Mouse (Mus musculus): Measurements from ENCODE around the gene Trappc10. TPM values are rescaled to one million over a fixed set of nuclear protein-coding genes. Genes with fewer than 3 reads are reported as not detected.

Gene Trappc10
- polyA plus RNA-seq, 1 experiment: 96.0 TPM

DNA sequence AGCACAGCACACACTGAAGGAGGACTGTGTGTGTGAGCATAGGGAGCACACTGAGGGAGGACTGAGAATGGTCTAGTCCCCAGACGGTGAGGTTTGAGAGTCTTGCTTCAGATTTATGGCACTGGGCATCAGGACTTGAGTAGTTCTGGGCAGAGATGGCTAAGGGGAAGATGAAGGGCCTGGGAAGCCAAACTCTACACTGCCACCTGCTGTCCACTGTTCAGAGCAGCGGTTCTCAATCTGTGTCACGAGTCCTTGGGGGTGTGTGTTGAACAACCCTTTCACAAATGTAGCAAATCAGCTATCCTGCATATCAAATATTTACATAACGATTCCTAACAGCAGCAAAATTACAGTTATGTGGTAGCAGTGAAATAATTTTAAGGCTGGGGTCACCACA is 80.5 kb downstream of the Trappc10 start:
- Histone ChIP-seq H3K4me1 (replicated peaks; ENCODE audit: control insufficient read depth, insufficient read depth, low read length) (peaks cover 31% of the 10 kb centered on the region), H3K4me3 (ENCODE audit: control insufficient read depth, insufficient read depth, low read length) (no peak overlapping the region), H3K36me3 (ENCODE audit: control insufficient read depth, insufficient read depth, low read length) (no peaks in the 10 kb centered on the region), H3K27ac (ENCODE audit: control insufficient read depth, insufficient read depth, low read length) (no peak overlapping the region), H3K27me3 (ENCODE audit: control insufficient read depth, insufficient read depth, low read length) (no peaks in the 10 kb centered on the region)
- no peak for TF ChIP-seq POLR2A (IDR thresholded peaks at IDR 0.05; ENCODE audit: control insufficient read depth, extremely low read depth, insufficient read depth, low read length, poor library complexity)
- no peak for TF ChIP-seq CTCF (IDR thresholded peaks at IDR 0.05; ENCODE audit: borderline replicate concordance, control insufficient read depth, extremely low read depth, insufficient read depth, low read length, poor library complexity)
- peak; percentile 71 for DNase-seq
- WGBS: 25% methylated on average over 4 of the region's 4 CpGs

DNA sequence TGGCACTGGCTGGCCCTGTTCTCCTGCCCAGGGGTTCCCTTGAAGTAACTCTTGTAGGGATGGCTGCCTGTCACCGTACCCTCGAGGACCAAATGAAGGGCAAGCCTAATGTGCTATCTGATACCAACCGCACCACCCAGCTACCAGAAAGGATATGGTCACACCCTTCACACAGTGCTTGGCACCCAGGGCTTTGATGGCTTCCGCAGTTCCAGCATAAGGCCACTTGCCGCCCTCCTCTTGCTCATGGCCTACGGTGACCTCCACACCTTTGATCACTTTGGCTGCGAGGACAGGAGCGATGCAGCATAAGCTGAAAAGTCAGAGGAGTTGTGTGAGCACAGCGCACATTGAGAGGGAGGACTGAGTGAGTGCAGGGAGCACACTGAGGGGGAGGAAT is 81.2 kb downstream of the Trappc10 start:
- no peak overlapping the region for H3K27ac ChIP-seq (ENCODE audit: control insufficient read depth, insufficient read depth, low read length)
- H3K4me1 ChIP-seq (replicated peaks; ENCODE audit: control insufficient read depth, insufficient read depth, low read length): peaks cover 26% of the 10 kb centered on the region
- H3K27me3 ChIP-seq (ENCODE audit: control insufficient read depth, insufficient read depth, low read length): no peaks in the 10 kb centered on the region
- WGBS: 95% methylated on average over 9 of the region's 9 CpGs
- no peak overlapping the region for H3K4me3 ChIP-seq (ENCODE audit: control insufficient read depth, insufficient read depth, low read length)
- H3K36me3 ChIP-seq (ENCODE audit: control insufficient read depth, insufficient read depth, low read length): no peaks in the 10 kb centered on the region
- no peak for DNase-seq
- TF ChIP-seq CTCF (IDR thresholded peaks at IDR 0.05; ENCODE audit: borderline replicate concordance, control insufficient read depth, extremely low read depth, insufficient read depth, low read length, poor library complexity) (no peak), POLR2A (IDR thresholded peaks at IDR 0.05; ENCODE audit: control insufficient read depth, extremely low read depth, insufficient read depth, low read length, poor library complexity) (no peak)

DNA sequence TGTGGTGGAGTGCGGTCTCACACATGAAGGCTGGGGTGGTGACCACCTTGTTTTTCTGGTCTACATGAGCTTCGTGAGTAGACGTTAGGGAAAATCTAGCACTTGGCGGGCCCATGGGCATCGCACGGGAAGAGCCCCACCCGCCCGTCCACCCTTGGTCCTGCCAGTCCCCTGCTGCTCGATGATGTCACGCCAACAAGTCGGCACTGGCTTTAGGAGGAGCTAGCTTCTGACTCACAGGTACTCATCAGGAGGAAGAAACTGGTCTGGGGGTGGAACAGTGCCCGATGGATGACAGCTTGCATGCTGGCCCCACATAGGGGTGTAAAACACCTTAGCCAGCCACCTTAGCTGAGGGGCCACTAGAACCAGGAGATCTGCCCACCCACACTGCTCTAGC is 81.8 kb downstream of the Trappc10 start:
- Histone ChIP-seq H3K4me1 (replicated peaks; ENCODE audit: control insufficient read depth, insufficient read depth, low read length) (peaks cover 26% of the 10 kb centered on the region), H3K4me3 (ENCODE audit: control insufficient read depth, insufficient read depth, low read length) (no peak overlapping the region), H3K27me3 (ENCODE audit: control insufficient read depth, insufficient read depth, low read length) (no peaks in the 10 kb centered on the region), H3K27ac (ENCODE audit: control insufficient read depth, insufficient read depth, low read length) (no peak overlapping the region), H3K36me3 (ENCODE audit: control insufficient read depth, insufficient read depth, low read length) (no peaks in the 10 kb centered on the region)
- DNase-seq: no peak
- no peak for TF ChIP-seq CTCF (IDR thresholded peaks at IDR 0.05; ENCODE audit: borderline replicate concordance, control insufficient read depth, extremely low read depth, insufficient read depth, low read length, poor library complexity)
- TF ChIP-seq POLR2A (IDR thresholded peaks at IDR 0.05; ENCODE audit: control insufficient read depth, extremely low read depth, insufficient read depth, low read length, poor library complexity): no peak
- WGBS: 98% methylated on average over 12 of the region's 12 CpGs

DNA sequence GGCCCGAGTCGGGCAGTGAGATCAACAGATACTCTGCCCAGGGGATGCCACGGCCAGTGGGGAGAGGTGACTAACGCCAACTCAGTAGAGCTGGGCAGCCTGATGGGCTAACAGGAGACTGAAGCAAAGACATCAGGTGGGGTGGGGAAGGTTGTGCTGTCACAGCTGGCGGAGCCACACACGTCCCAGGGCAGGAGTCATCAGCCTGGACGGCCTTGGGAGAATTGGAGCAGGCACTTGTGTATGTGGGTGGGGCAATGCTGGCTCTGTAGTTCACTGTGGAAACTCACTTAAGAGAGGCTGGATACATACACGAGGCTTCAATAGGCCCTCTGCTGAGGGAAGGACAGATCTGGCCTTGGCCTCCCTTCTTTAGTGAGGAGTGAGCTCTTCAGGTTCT is 83.3 kb downstream of the Trappc10 start:
- Histone ChIP-seq H3K27ac (ENCODE audit: control insufficient read depth, insufficient read depth, low read length) (peak overlapping the region; percentile 64), H3K4me3 (ENCODE audit: control insufficient read depth, insufficient read depth, low read length) (no peak overlapping the region), H3K4me1 (replicated peaks; ENCODE audit: control insufficient read depth, insufficient read depth, low read length) (peaks cover 26% of the 10 kb centered on the region), H3K36me3 (ENCODE audit: control insufficient read depth, insufficient read depth, low read length) (no peaks in the 10 kb centered on the region), H3K27me3 (ENCODE audit: control insufficient read depth, insufficient read depth, low read length) (no peaks in the 10 kb centered on the region)
- TF ChIP-seq POLR2A (IDR thresholded peaks at IDR 0.05; ENCODE audit: control insufficient read depth, extremely low read depth, insufficient read depth, low read length, poor library complexity): no peak
- TF ChIP-seq CTCF (IDR thresholded peaks at IDR 0.05; ENCODE audit: borderline replicate concordance, control insufficient read depth, extremely low read depth, insufficient read depth, low read length, poor library complexity): no peak
- DNase-seq: no peak
- WGBS: 40% methylated on average over 8 of the region's 8 CpGs

DNA sequence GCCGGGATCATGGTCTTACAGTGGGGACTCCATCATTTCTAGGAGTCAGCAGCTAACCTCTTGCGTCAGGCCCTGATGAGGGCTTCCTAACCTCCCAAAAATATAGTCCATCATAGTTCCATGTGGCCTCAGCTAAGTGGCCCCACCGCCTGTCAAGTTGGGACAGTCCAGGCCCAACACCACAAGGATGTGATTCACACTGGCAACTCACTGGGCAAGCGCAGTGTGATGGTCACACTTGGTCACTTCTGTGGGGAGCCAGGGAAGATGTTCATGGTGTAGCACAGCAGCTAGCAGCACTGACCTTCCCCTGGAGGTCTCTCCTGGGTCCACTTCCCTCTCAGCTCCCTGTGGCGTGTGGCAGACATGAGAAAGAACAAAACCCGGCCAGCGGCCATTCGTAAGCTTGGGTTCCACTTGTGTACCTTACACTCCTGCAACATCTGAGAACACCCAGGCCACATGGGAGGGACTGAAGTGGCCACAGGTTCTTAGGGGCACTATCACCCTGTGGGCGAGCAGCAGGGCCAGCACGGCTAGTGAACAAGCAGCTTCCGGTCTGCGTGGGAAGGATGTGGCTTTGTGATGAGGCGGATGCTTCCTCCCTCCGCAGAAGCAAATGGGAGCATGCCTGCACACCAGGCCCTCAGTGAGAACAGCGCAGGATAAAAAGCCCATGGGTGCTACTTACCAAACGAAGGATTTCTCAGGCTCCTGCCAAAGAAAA is 83.9 kb downstream of the Trappc10 start:
- H3K36me3 ChIP-seq (ENCODE audit: control insufficient read depth, insufficient read depth, low read length): no peaks in the 10 kb centered on the region
- H3K4me1 ChIP-seq (replicated peaks; ENCODE audit: control insufficient read depth, insufficient read depth, low read length): peaks cover 26% of the 10 kb centered on the region
- H3K27me3 ChIP-seq (ENCODE audit: control insufficient read depth, insufficient read depth, low read length): no peaks in the 10 kb centered on the region
- peak overlapping the region; percentile 64 for H3K27ac ChIP-seq (ENCODE audit: control insufficient read depth, insufficient read depth, low read length)
- WGBS: 31% methylated on average over 16 of the region's 16 CpGs
- peak; percentile 73 for DNase-seq
- TF ChIP-seq CTCF (IDR thresholded peaks at IDR 0.05; ENCODE audit: borderline replicate concordance, control insufficient read depth, extremely low read depth, insufficient read depth, low read length, poor library complexity) (no peak), POLR2A (IDR thresholded peaks at IDR 0.05; ENCODE audit: control insufficient read depth, extremely low read depth, insufficient read depth, low read length, poor library complexity) (no peak)
- H3K4me3 ChIP-seq (ENCODE audit: control insufficient read depth, insufficient read depth, low read length): no peak overlapping the region

DNA sequence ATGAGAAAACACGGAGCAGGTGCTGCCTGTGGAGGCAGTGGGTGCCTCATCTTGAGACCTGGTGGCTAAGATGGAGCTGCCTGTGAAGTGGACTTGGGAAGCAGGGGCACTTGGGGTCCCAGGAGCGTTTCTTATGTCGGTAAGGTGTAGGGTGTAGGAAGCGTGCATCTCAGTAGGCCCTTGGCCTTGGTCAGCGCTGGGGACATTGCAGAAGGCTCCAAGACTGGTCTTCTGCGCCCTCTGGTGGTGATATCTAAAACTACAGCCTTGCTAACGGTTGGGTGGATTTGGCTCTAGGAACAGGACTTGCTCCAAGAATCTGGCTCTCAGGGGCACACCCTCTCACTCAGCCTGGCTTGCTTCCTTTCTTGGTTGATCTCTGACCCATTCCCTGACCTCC is 84.5 kb downstream of the Trappc10 start:
- TF ChIP-seq CTCF (IDR thresholded peaks at IDR 0.05; ENCODE audit: borderline replicate concordance, control insufficient read depth, extremely low read depth, insufficient read depth, low read length, poor library complexity) (peak; percentile 79; the same call in 1 of the 2 replicates), POLR2A (IDR thresholded peaks at IDR 0.05; ENCODE audit: control insufficient read depth, extremely low read depth, insufficient read depth, low read length, poor library complexity) (no peak)
- H3K36me3 ChIP-seq (ENCODE audit: control insufficient read depth, insufficient read depth, low read length): no peaks in the 10 kb centered on the region
- H3K27me3 ChIP-seq (ENCODE audit: control insufficient read depth, insufficient read depth, low read length): no peaks in the 10 kb centered on the region
- H3K27ac ChIP-seq (ENCODE audit: control insufficient read depth, insufficient read depth, low read length): peak overlapping the region; percentile 30
- DNase-seq: peak; percentile 86
- WGBS: 3% methylated on average over 7 of the region's 7 CpGs
- H3K4me1 ChIP-seq (replicated peaks; ENCODE audit: control insufficient read depth, insufficient read depth, low read length): peaks cover 26% of the 10 kb centered on the region
- peak overlapping the region; percentile 28 for H3K4me3 ChIP-seq (ENCODE audit: control insufficient read depth, insufficient read depth, low read length)

All from thymus, adult 2 months (tissue).